Mouse (Mus musculus) layer of hippocampus, adult 8-10 months (tissue): ENCODE data around the gene Gm3696. TPM values are rescaled to one million over a fixed set of nuclear protein-coding genes. Genes with fewer than 3 reads are reported as not detected.
"Not testable (repeated sequence)": the region's sequence is repeated elsewhere in the genome, so short reads cannot be mapped to it uniquely, and the experiment has no call there.

Source experiments
- DNase-seq, 2 experiments: peaks; one replicate each; pipeline ENCODE4 v3.0.0; 2022; ENCODE audit warnings: low spot score in 2 of 2
- total RNA-seq, 4 experiments: library from RNA; stranded (reverse); gene quantifications; 2 replicates each; pipeline ENCODE4 v1.2.4; 2022

The Gm3696 gene
- 1 to 10 TPM; 1.2 to 5.0 (median 2.3) TPM for total RNA-seq

DNA sequence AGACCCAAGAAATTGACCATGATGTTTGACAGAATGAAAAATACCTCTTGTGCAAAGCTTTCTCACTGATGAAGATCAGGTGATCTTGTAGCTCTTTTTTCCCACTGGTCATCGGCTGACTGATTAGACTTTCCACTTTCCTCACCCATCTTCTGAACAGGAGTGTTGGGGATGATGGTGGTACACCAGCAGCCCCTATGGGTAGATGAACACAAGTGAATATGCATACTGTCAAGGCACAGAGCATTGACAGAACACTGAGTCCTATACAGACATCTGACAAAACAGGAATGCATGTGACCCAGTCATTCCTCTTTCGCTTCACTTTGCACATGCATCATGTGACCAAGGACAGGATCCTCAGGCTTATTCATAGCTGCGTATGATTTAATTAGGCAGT lies at the start of gene Gm3696:
Gm3696 (minus strand) TSS at position 101 of the 400 bp plus-strand sequence.
- not testable (repeated sequence) for DNase-seq

DNA sequence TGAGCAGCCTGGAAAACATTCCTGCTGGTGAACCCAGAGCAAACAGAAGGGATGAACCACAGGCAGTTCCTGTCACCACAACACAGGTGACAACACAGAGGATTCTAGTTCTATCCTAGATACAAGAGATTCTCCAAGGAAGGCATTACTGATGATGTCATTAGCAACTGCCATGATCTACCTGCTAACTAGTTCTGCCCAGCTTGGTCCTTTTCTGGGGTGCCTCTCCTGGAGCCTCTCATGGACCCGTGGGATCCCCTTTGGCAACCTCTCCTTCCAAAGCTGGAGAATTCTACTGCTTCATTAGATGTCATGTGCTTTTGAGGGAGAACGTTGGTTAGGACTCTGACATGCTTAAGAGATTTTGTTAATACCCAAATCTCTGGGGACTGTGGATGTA lies 24.9 kb upstream of the Gm3696 start, which contains the start of gene Gm6676:
Gm6676 (minus strand) TSS at position 101 of the 400 bp plus-strand sequence.
- not testable (repeated sequence) for DNase-seq

DNA sequence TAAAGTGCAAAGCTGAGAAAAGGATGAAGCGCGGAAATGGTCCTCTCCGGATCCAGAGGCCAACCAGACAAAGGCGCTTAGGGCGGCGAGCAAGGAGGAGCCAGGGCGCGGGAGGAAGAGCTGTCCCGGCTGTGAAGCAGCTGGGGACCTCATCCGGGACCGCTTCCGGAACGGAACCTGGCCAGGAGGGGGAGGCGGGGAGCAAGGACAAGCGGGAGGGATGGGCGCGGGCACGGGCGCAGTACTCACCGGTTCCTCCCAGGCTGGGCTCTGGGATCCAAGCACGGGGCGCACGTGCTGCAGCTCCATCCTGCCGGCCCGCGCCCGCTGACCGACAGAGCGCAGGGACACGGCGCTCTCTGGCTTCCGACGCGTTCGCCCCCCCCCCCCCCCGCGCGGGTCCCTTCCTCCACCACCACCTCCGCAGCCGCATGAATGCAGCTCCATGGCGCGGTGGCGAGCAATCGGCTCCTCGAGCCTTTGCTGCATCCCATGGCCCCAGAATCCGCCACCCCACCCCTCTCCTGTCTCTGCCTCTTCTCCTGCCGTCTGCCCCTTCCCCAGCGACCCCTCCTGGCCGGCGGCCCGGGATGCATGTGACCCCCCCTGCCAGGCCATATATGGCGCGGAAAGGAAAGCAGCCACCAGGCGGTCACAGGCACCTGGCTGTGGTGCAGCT lies 4.8 kb upstream of the Gm3696 start:
- not testable (repeated sequence) for DNase-seq

DNA sequence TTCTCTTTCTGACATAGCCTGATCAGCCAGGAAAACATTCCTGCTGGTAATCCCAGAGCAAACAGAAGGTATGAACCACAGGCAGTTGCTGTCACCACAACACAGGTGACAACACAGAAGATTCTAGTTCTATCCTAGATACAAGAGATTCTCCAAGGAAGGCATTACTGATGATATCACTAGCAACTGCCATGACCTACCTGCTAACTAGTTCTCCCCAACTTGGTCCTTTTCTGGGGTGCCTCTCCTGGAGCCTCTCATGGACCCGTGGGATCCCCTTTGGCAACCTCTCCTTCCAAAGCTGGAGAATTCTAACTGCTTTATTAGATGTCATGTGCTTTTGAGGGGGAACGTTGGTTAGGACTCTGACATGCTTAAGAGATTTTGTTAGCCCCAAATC lies 55.6 kb downstream of the Gm3696 start, which contains the start of gene Gm3685:
Gm3685 (minus strand) TSS at position 101 of the 400 bp plus-strand sequence.
- DNase-seq = not testable (repeated sequence)

Other genes starting within 250 kb of the Gm3696 start
- gene Gm3667, start 210.7 kb downstream of the Gm3696 start, total RNA-seq = 1 to 10 TPM in 3 of 4 experiments, under 1 TPM in 1; 0.72 to 2.0 (median 1.8) TPM
- gene Gm6356, start 126.8 kb downstream of the Gm3696 start, total RNA-seq = not detected
- under 1 TPM in 3 of 4 experiments, not detected in 1; 0.32 to 0.63 (median 0.55) TPM for gene Gm10406, start 73.2 kb downstream of the Gm3696 start, total RNA-seq
- gene Gm3685, start 55.7 kb downstream of the Gm3696 start, total RNA-seq = not detected
- not detected for gene Gm6676, start 24.8 kb upstream of the Gm3696 start, total RNA-seq
- 1 to 10 TPM; 1.5 to 2.1 (median 1.8) TPM for gene Gm3512, start 73.9 kb upstream of the Gm3696 start, total RNA-seq
- gene Gm16434, start 93.9 kb upstream of the Gm3696 start, total RNA-seq = not detected
- gene Gm3727, start 164.1 kb upstream of the Gm3696 start, total RNA-seq = not detected
- gene Gm3739, start 214.4 kb upstream of the Gm3696 start, total RNA-seq = under 1 TPM; 0.47 to 0.91 (median 0.82) TPM
- not detected for gene Gm5797, start 231.8 kb upstream of the Gm3696 start, total RNA-seq